Mouse (Mus musculus) T-helper 1 cell (primary cell): ENCODE data around the gene 4930442H23Rik.

Source experiments
- in situ Hi-C: fragments of 300-600 bp; cut with MboI, MseI; formaldehyde crosslinking; loops from one replicate; pipeline ENCODE4 v1.15.1; 2025; ENCODE audit warnings: high pct_unique_total_duplicates

The 4930442H23Rik gene

GRCm38 (mm10) chr10:81183805-81184204, at the start of gene 4930442H23Rik:
Gene 4930442H23Rik, minus strand, starts transcription at chr10:81183849.
- in situ Hi-C loops, result no loop called here

GRCm38 (mm10) chr10:81233226-81233585, 49.6 kb upstream of the 4930442H23Rik start:
- in situ Hi-C loops, result loop anchor here (25.0 kb wide), 1 partner anchor 1404 kb away; the partner anchor contains the start of gene Tdg

GRCm38 (mm10) chr10:81232580-81233225, 49.1 kb upstream of the 4930442H23Rik start, which contains the start of gene Zfr2:
Gene Zfr2, plus strand, starts transcription at chr10:81233155.
- in situ Hi-C loops, result loop anchor here (25.0 kb wide), 1 partner anchor 1405 kb away; the partner anchor contains the start of gene Tdg

DNA sequence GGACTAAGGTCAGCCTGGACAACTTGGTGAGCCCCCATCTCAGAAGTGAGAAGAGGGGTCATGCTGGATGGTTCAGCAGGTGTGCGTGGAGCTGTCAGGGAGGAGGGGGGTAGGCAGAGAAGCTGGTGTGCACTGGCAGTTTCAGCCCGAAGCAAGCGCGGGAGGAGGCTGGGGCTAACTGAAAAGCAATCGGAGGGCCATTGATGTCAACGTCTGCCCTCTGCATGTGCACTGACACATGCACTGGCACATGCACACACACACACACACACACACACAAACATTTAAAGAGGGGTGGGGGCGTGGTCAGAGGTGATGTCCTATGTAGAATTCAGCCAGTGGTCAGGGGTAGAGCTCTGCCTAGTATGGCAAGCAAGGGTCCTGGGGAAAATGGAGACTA, 47.8 kb upstream of the 4930442H23Rik start:
- in situ Hi-C loops, result loop anchor here (25.0 kb wide), 1 partner anchor 1406 kb away; the partner anchor contains the start of gene Tdg

DNA sequence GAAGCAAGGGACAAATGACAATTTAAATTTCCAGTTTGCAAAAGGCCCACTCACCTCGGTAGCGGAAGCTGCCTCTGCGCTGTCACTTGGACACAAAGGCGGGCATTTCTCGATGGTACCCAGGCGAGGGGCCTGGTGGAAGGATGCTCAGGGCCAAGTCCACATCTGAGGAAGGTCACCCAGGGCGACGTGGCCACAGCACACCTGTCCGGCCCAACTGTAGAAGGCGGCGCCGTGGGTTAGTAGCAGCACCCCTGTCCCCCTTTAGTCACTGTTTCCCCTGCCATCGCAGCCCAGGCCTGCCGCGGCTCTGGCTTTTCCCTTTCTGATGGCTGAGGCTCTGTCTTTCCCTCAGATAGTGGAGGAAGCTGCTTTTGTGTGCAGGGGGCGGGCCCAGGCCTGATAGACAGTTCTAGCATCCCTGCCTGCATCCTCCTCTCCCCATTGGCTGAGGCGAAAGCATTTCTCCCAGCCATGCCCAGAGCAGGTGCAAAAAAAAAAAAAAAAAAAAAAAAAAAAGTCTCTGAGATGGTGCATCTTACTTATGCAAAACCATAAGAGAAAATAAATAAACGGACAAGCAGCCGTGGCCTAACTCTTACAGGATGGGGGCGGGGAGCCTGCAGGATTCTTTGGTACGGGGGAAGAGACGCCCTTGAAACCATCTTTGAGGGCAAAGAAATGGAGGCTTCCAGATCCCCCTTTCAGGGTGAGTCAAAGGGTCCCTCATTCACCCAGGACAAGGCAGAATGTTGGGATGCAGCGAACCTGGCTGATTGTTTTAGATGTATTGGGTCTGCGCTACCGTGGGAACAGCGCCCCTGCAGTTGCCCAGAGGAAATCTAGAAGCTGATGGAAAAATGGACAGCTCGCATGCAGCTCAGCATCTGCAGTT, 47.0 kb upstream of the 4930442H23Rik start, which contains the start of gene Atcay:
Gene Atcay (minus strand): TSS at position 396 of the 895 bp plus-strand sequence.
- in situ Hi-C loops, result loop anchor here (25.0 kb wide), 1 partner anchor 1407 kb away; the partner anchor contains the start of gene Tdg

DNA sequence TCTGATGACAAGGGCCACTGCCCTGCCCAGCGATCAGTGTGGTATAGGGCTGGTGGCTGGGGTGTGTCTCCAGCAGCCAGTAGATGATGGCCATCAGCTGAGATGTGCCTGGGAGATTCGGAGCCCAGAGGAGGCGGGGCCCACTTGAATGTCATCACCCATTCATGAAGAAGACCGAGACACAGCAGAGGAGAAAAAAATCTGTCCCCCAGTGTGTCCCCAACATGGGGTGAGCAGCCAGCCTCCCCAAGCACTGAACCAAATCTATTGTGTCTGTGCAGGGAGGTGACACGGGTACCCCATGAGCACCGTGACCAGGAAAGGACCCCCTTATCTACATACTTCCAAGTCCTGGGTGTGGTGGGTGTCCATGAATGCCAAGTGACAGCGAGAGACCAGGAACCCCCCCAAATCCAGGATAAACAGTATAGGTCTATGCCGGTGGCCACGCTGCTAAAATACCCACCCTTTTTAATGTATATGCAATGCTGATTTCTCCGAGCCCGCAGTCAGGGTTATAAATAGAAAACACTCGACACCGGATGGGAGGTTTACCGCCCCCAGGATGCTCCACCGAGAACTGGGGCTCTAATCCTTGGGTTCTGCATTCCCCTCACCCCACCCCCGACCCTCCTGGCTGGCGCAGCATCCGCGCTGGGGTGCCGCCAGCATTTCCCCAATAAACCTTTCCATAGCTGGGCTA, 46.2 kb upstream of the 4930442H23Rik start:
- in situ Hi-C loops, result loop anchor here (25.0 kb wide), 1 partner anchor 1407 kb away; the partner anchor contains the start of gene Tdg

DNA sequence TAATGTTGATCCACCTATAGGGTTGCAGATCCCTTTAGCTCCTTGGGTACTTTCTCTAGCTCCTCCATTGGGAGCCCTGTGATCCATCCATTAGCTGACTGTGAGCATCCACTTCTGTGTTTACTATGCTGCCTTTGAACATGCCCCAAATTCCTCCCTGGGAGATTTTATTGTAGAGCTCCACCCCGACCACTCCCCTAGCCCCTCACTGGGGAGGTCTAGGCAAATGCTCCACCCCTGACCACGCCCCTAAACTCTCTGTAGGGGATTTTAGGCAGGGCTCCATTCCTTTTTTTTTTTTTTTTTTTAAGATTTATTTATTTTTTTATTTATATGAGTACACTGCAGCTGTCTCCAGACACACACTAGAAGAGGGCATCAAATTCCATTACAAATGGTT, 40.1 kb upstream of the 4930442H23Rik start:
- in situ Hi-C loops, result loop anchor here (25.0 kb wide), 1 partner anchor 1989 kb away; no protein-coding TSS in a partner anchor

DNA sequence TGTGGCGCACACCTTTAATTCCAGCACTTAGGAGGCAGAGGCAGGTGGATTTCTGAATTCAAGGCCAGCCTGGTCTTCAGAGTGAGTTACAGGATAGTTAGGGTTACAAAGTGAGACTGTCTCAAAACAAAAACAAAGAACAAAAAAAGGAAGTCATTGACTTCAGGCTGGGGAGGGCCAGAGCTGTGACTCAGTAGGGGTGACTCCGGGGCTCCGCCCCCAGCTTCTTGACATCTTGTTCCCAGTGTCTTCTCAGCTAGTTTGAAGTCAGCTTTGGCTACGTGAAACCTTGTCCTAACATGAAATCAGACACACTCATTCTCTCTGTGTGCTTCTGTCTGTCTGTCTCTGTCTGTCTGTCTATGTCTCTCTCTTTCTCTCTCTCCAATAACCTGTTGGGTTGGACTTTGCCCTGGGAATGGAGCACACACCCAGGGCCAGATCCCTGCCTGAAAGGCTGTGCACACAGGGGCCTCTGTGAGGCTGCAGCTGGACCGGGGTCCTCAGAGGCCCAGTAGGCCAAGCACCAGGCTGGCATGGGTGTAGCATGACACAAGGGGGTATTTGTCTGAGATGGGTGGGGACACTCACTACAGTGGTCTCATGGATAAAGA, 37.9 kb upstream of the 4930442H23Rik start:
- in situ Hi-C loops, result loop anchor here (25.0 kb wide), 1 partner anchor 1991 kb away; no protein-coding TSS in a partner anchor

GRCm38 (mm10) chr10:81217964-81218363, 34.3 kb upstream of the 4930442H23Rik start:
- in situ Hi-C loops, result loop anchor here (25.0 kb wide), 1 partner anchor 1994 kb away; no protein-coding TSS in a partner anchor

DNA sequence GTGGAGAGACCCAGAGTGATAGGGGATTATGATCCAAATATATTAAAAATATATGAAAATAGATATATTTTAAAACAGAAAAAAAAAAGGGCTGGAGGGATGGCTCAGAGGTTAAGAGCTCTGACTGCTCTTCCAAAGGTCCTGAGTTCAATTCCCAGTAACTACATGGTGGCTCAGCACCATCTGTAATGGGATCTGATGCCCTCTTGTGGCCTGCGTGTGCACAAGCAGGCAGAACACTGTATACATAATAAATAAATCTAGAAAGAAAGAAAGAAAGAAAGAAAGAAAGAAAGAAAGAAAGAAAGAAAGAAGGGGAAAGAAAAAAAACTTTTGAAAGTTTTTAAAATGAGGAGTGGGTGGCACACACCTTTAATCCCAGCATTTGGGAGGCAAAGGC, 33.6 kb upstream of the 4930442H23Rik start:
- in situ Hi-C loops, result loop anchor here (25.0 kb wide), 1 partner anchor 1995 kb away; no protein-coding TSS in a partner anchor

GRCm38 (mm10) chr10:81216810-81217209, 33.2 kb upstream of the 4930442H23Rik start:
- in situ Hi-C loops, result loop anchor here (25.0 kb wide), 1 partner anchor 1995 kb away; no protein-coding TSS in a partner anchor

GRCm38 (mm10) chr10:81216260-81216659, 32.6 kb upstream of the 4930442H23Rik start:
- in situ Hi-C loops, result loop anchor here (25.0 kb wide), 1 partner anchor 1996 kb away; no protein-coding TSS in a partner anchor

DNA sequence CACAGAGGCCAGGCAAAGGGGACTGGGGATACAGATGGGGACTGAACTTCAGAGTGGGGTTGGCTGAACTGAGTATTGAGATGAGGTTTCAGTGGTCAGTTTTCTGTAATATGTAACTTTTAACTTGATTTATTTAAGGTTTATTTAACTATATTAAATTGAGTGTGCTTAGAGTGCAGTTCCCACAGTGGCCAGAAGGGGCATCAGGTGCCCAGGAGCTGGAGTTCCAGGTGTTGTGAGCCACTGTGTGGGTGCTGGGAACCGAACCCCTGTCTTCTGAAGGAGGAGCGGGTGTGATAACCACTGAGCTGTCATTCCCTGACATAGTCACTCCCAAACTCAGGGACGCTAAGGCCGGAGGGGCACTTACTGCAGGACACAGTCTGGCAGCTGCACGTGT, 26.5 kb upstream of the 4930442H23Rik start:
- in situ Hi-C loops, result loop anchor here (25.0 kb wide), 1 partner anchor 2002 kb away; no protein-coding TSS in a partner anchor

DNA sequence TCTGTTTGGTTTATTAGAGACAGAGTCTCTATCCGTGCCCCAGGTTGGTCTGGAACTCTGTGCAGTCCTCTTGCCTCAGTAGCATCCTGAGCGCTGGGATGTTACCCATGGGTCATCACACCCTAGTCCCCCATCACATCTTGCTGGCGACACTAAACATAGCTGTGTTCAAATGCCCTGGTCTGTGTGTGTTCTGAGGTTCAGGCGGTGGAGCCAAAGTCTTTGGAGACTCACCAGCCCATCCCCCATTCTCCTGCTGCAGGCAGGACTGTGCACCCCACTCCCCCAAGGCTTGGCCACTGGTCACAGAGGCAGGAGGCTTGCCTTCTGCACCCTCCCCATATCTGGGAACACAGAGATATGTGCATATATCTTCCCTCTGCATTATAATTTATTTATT, 20.5 kb upstream of the 4930442H23Rik start:
- in situ Hi-C loops, result loop anchor here (25.0 kb wide), 1 partner anchor 2008 kb away; no protein-coding TSS in a partner anchor

DNA sequence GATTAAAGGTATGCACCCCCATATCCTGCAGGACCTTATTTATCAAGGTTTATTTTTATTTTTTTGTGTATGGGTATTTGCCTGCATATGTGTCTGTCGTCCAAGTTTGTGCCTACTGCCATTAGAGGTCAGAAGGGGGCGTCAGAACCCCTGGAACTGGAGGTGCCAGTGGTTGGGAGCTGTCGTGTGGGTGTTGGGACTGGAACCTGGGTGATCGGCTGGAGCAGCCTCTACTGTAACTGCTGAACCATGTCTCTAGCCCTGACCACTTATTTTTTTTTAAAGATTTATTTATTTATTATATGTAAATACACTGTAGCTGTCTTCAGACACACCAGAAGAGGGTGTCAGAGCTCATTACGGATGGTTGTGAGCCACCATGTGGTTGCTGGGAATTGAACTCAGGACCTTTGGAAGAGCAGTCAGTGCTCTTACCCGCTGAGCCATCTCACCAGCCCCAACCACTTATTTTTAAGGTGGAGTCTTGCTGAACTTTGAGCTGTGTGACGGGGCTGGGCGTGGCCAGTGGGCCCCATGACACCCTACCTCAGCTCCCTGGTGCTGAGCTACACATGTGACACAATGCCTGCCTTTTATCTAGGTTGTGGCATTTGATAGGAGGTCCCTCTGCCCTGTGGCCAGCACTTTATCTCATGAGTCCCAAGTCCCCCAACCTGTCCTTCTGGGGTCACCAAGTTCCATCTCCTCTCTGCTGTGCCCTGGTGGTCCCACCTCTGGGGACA, 19.5 kb upstream of the 4930442H23Rik start:
- in situ Hi-C loops, result loop anchor here (25.0 kb wide), 1 partner anchor 2009 kb away; no protein-coding TSS in a partner anchor

- in situ Hi-C loops, result loop anchor here (25.0 kb wide), 1 partner anchor 2010 kb away; no protein-coding TSS in a partner anchor
Measured at GRCm38 (mm10) chr10:81201807-81202758, 18.4 kb upstream of the 4930442H23Rik start, which contains the start of gene Nmrk2. Gene Nmrk2, minus strand, starts transcription at chr10:81202051.

DNA sequence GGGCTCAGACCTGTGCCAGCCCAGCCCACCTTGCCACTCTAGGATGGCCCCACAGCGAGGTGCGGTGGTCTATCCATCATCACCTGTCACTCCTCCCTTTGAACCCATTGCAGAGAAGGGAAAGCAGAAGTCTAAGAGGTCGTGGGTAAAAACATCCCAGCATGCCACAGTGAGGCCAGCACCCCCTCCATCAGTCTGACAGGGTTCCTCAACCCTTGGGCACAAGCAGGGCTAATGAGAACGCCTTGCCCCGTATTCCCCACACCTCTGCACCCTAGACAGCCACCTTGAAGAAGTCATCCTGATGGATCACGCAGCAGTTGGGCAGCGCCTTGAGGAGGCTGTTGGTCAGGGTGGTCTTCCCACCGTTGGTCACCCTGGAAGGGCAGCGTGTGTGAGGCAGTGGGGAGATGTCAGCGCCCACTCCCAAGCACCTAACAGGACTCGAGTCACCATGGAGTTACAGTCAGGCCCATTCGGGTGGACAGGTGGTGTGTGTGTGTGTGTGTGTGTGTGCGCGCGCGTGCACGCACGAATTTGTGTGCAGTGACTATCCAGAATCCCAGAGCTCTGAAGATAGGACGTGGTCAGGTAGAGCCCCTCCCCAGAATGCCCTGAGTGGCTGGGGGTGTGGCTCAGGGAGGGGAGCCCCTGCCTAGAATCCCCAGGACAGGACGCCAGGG, 17.1 kb upstream of the 4930442H23Rik start:
- in situ Hi-C loops, result loop anchor here (25.0 kb wide), 1 partner anchor 2012 kb away; no protein-coding TSS in a partner anchor

GRCm38 (mm10) chr10:81200141-81200540, 16.5 kb upstream of the 4930442H23Rik start:
- in situ Hi-C loops, result loop anchor here (25.0 kb wide), 1 partner anchor 2012 kb away; no protein-coding TSS in a partner anchor
